Mouse (Mus musculus) midbrain, embryonic 13.5 days (tissue): ENCODE data around the gene Rad51b. TPM values are rescaled to one million over a fixed set of nuclear protein-coding genes. Genes with fewer than 3 reads are reported as not detected.

Source experiments
- ATAC-seq: fragments of 200-750 bp; cut with Nextera tagmentation; 2 replicates; pipeline ENCODE4 v1.8.0; 2017; ENCODE audit warnings: mild to moderate bottlenecking, moderate TSS enrichment, moderate library complexity
- H3K27ac ChIP-seq: fragments of 300-500 bp; sonication (generic); 2 replicates; pipeline ENCODE4 v1.5.1; 2015; ENCODE audit warnings: inconsistent platforms, mild to moderate bottlenecking, moderate library complexity
- H3K27me3 ChIP-seq: fragments of 300-500 bp; sonication (generic); 2 replicates; pipeline ENCODE4 v1.6.1; 2015; ENCODE audit warnings: mild to moderate bottlenecking, inconsistent platforms
- H3K36me3 ChIP-seq: fragments of 300-500 bp; sonication (generic); 2 replicates; pipeline ENCODE4 v1.6.1; 2015; ENCODE audit warnings: mild to moderate bottlenecking, inconsistent platforms
- H3K4me1 ChIP-seq: fragments of 300-500 bp; sonication (generic); replicated peaks from 2 replicates; pipeline ENCODE4 v1.6.1; 2015; ENCODE audit warnings: inconsistent platforms
- H3K4me2 ChIP-seq: fragments of 300-500 bp; sonication (generic); replicated peaks from 2 replicates; pipeline ENCODE4 v1.6.1; 2015; ENCODE audit warnings: moderate library complexity, mild to moderate bottlenecking, inconsistent platforms
- H3K4me3 ChIP-seq: fragments of 300-500 bp; sonication (generic); replicated peaks from 2 replicates; pipeline ENCODE4 v1.5.1; 2015; ENCODE audit warnings: mild to moderate bottlenecking, inconsistent platforms
- H3K9ac ChIP-seq: fragments of 300-500 bp; sonication (generic); replicated peaks from 2 replicates; pipeline ENCODE4 v1.6.1; 2015; ENCODE audit warnings: mild to moderate bottlenecking, inconsistent platforms
- H3K9me3 ChIP-seq: fragments of 300-500 bp; sonication (generic); 2 replicates; pipeline ENCODE4 v1.6.1; 2016; ENCODE audit warnings: mild to moderate bottlenecking, inconsistent platforms
- WGBS: fragments of 180-500 bp; shearing (Covaris S2); methylation state at CpG from one replicate; pipeline ENCODE4 v1.1.7; 2015; 5-methylcytosine and 5-hydroxymethylcytosine counted together
- polyA plus RNA-seq: library from polyadenylated mRNA; unstranded; fragments of >200 nt; fragmentation: Nextera tagmentation; extraction: Ambion mirVana; gene quantifications from 2 replicates; pipeline ENCODE4 v1.2.1, GENCODE M21; 2015

The Rad51b gene
- polyA plus RNA-seq, 1 experiment from 2014 or later = 3.2 TPM

GRCm38 (mm10) chr12:79642715-79643114 is 345.6 kb downstream of the Rad51b start:
- Histone ChIP-seq H3K9me3 (no peaks in the 10 kb centered on the region), H3K36me3 (no peaks in the 10 kb centered on the region), H3K27ac (no peak overlapping the region), H3K4me2 (no peak overlapping the region), H3K27me3 (no peaks in the 10 kb centered on the region), H3K9ac (no peak overlapping the region), H3K4me1 (peaks cover 6% of the 10 kb centered on the region; the same call in 1 of the 2 replicates), H3K4me3 (no peak overlapping the region)
- no peak for ATAC-seq
- WGBS = 99% methylated on average over 5 of the region's 5 CpGs

GRCm38 (mm10) chr12:79645656-79646055 is 348.6 kb downstream of the Rad51b start:
- H3K9ac ChIP-seq = no peak overlapping the region
- H3K36me3 ChIP-seq = no peaks in the 10 kb centered on the region
- H3K4me3 ChIP-seq = no peak overlapping the region
- H3K4me1 ChIP-seq = peaks cover 16% of the 10 kb centered on the region
- no peak for ATAC-seq
- H3K9me3 ChIP-seq = no peaks in the 10 kb centered on the region
- H3K4me2 ChIP-seq = no peak overlapping the region
- WGBS = 95% methylated on average over 4 of the region's 4 CpGs
- H3K27ac ChIP-seq = no peak overlapping the region
- H3K27me3 ChIP-seq = no peaks in the 10 kb centered on the region

GRCm38 (mm10) chr12:79646646-79647164 is 349.6 kb downstream of the Rad51b start:
- 92% methylated on average over 9 of the region's 9 CpGs for WGBS
- Histone ChIP-seq H3K9me3 (no peaks in the 10 kb centered on the region), H3K4me1 (peaks cover 11% of the 10 kb centered on the region), H3K36me3 (no peaks in the 10 kb centered on the region), H3K9ac (no peak overlapping the region), H3K27me3 (no peaks in the 10 kb centered on the region), H3K4me3 (no peak overlapping the region), H3K4me2 (no peak overlapping the region), H3K27ac (no peak overlapping the region)
- ATAC-seq = no peak

GRCm38 (mm10) chr12:79647382-79647781 is 350.3 kb downstream of the Rad51b start:
- Histone ChIP-seq H3K36me3 (no peaks in the 10 kb centered on the region), H3K4me2 (no peak overlapping the region), H3K4me3 (no peak overlapping the region), H3K9ac (no peak overlapping the region), H3K9me3 (no peaks in the 10 kb centered on the region), H3K27ac (no peak overlapping the region), H3K4me1 (peaks cover 10% of the 10 kb centered on the region), H3K27me3 (no peaks in the 10 kb centered on the region)
- no peak for ATAC-seq
- 93% methylated on average over 6 of the region's 6 CpGs for WGBS

GRCm38 (mm10) chr12:79647976-79648375 is 350.9 kb downstream of the Rad51b start:
- Histone ChIP-seq H3K4me3 (no peak overlapping the region), H3K4me2 (no peak overlapping the region), H3K27ac (no peak overlapping the region), H3K4me1 (peaks cover 10% of the 10 kb centered on the region), H3K9ac (no peak overlapping the region), H3K27me3 (no peaks in the 10 kb centered on the region), H3K36me3 (no peaks in the 10 kb centered on the region), H3K9me3 (no peaks in the 10 kb centered on the region)
- no peak for ATAC-seq
- WGBS = 74% methylated on average over 5 of the region's 5 CpGs

- H3K4me1 ChIP-seq = peaks cover 10% of the 10 kb centered on the region
- no peak for ATAC-seq
- no peaks in the 10 kb centered on the region for H3K36me3 ChIP-seq
- H3K4me3 ChIP-seq = no peak overlapping the region
- H3K9me3 ChIP-seq = no peaks in the 10 kb centered on the region
- H3K27me3 ChIP-seq = no peaks in the 10 kb centered on the region
- WGBS = 39% methylated on average over 7 of the region's 7 CpGs
- 0 out of 2 replicates have a peak overlapping the region, but pooled peaks have one; percentile 5 for H3K27ac ChIP-seq
- no peak overlapping the region for H3K9ac ChIP-seq
- H3K4me2 ChIP-seq = no peak overlapping the region
These were observed 352.0 kb downstream of the Rad51b start for GRCm38 (mm10) chr12:79648812-79649700.

- ATAC-seq = no peak
- Histone ChIP-seq H3K4me2 (no peak overlapping the region), H3K9me3 (no peaks in the 10 kb centered on the region), H3K4me1 (peaks cover 10% of the 10 kb centered on the region), H3K27ac (no peak overlapping the region), H3K27me3 (no peaks in the 10 kb centered on the region), H3K36me3 (no peaks in the 10 kb centered on the region), H3K9ac (no peak overlapping the region), H3K4me3 (no peak overlapping the region)
These were observed 352.7 kb downstream of the Rad51b start for GRCm38 (mm10) chr12:79649796-79650195.

GRCm38 (mm10) chr12:79655138-79655537 is 358.1 kb downstream of the Rad51b start:
- no peak overlapping the region for H3K27ac ChIP-seq
- H3K27me3 ChIP-seq = no peaks in the 10 kb centered on the region
- H3K4me1 ChIP-seq = no peaks in the 10 kb centered on the region
- no peak overlapping the region for H3K9ac ChIP-seq
- H3K4me3 ChIP-seq = no peak overlapping the region
- 98% methylated on average over 5 of the region's 5 CpGs for WGBS
- no peaks in the 10 kb centered on the region for H3K36me3 ChIP-seq
- H3K4me2 ChIP-seq = no peak overlapping the region
- H3K9me3 ChIP-seq = no peaks in the 10 kb centered on the region
- ATAC-seq = no peak

GRCm38 (mm10) chr12:79658861-79659260 is 361.8 kb downstream of the Rad51b start:
- no peaks in the 10 kb centered on the region for H3K9me3 ChIP-seq
- no peak overlapping the region for H3K4me2 ChIP-seq
- H3K4me1 ChIP-seq = peaks cover 10% of the 10 kb centered on the region
- H3K27ac ChIP-seq = no peak overlapping the region
- WGBS = 88% methylated on average over 3 of the region's 3 CpGs
- no peaks in the 10 kb centered on the region for H3K36me3 ChIP-seq
- H3K9ac ChIP-seq = no peak overlapping the region
- no peak for ATAC-seq
- H3K27me3 ChIP-seq = no peaks in the 10 kb centered on the region
- H3K4me3 ChIP-seq = no peak overlapping the region

GRCm38 (mm10) chr12:79661270-79661669 is 364.2 kb downstream of the Rad51b start:
- Histone ChIP-seq H3K4me3 (no peak overlapping the region), H3K36me3 (no peaks in the 10 kb centered on the region), H3K4me2 (no peak overlapping the region), H3K9me3 (no peaks in the 10 kb centered on the region), H3K27me3 (no peaks in the 10 kb centered on the region), H3K4me1 (peaks cover 10% of the 10 kb centered on the region), H3K9ac (no peak overlapping the region), H3K27ac (peak overlapping the region; percentile 14)
- 6% methylated on average over 2 of the region's 2 CpGs for WGBS
- ATAC-seq = no peak

- Histone ChIP-seq H3K27me3 (no peaks in the 10 kb centered on the region), H3K27ac (no peak overlapping the region), H3K9ac (no peak overlapping the region), H3K4me3 (no peak overlapping the region), H3K9me3 (no peaks in the 10 kb centered on the region), H3K36me3 (no peaks in the 10 kb centered on the region), H3K4me1 (peaks cover 10% of the 10 kb centered on the region), H3K4me2 (no peak overlapping the region)
- ATAC-seq = no peak
- WGBS = 86% methylated on average over 10 of the region's 10 CpGs
These were observed 366.2 kb downstream of the Rad51b start for GRCm38 (mm10) chr12:79663131-79663892.

- no peak overlapping the region for H3K27ac ChIP-seq
- no peak overlapping the region for H3K9ac ChIP-seq
- WGBS = 83% methylated on average over 7 of the region's 7 CpGs
- H3K27me3 ChIP-seq = no peaks in the 10 kb centered on the region
- no peaks in the 10 kb centered on the region for H3K9me3 ChIP-seq
- no peaks in the 10 kb centered on the region for H3K36me3 ChIP-seq
- no peak for ATAC-seq
- H3K4me2 ChIP-seq = no peak overlapping the region
- H3K4me1 ChIP-seq = peaks cover 10% of the 10 kb centered on the region
- no peak overlapping the region for H3K4me3 ChIP-seq
These were observed 367.0 kb downstream of the Rad51b start for GRCm38 (mm10) chr12:79663893-79664574.
